Mouse (Mus musculus): ENCODE data around the gene Zg16. TPM values are rescaled to one million over a fixed set of nuclear protein-coding genes. Genes with fewer than 3 reads are reported as not detected.
A peak's percentile ranks its signal among the peaks of the same experiment; 100 is the strongest.

Gene Zg16
- polyA plus RNA-seq, 1 experiment from 2014 or later, result not detected

GRCm38 (mm10) chr7:127016486-127016938 is 70.6 kb downstream of the Zg16 start:
- H3K4me3 ChIP-seq (replicated peaks), result peak overlapping the region; percentile 80
- H3K4me1 ChIP-seq (replicated peaks), result peaks cover 70% of the 10 kb centered on the region
- peak overlapping the region; percentile 98 for H3K27ac ChIP-seq
- H3K9ac ChIP-seq (replicated peaks), result peak overlapping the region; percentile 93
- no peaks in the 10 kb centered on the region for H3K9me3 ChIP-seq
- WGBS, result 0% methylated on average over 22 of the region's 22 CpGs
- peak overlapping the region; percentile 89 for H3K4me2 ChIP-seq (replicated peaks)
- H3K27me3 ChIP-seq, result no peaks in the 10 kb centered on the region
- ATAC-seq, result peak; percentile 46
- H3K36me3 ChIP-seq, result peaks cover 35% of the 10 kb centered on the region

GRCm38 (mm10) chr7:127016481-127016485 is 70.8 kb downstream of the Zg16 start, which contains the start of gene Pagr1b:
Pagr1b (minus strand) TSS chr7:127016484.
- Histone ChIP-seq H3K9ac (replicated peaks) (peak within 1 kb of the TSS; percentile 93), H3K9me3 (no peaks in the 10 kb centered on the region), H3K27ac (peak within 1 kb of the TSS; percentile 98), H3K4me2 (replicated peaks) (peak within 1 kb of the TSS; percentile 89), H3K27me3 (no peaks in the 10 kb centered on the region), H3K36me3 (peaks cover 36% of the 10 kb centered on the region), H3K4me1 (replicated peaks) (peaks cover 67% of the 10 kb centered on the region), H3K4me3 (replicated peaks) (peak within 1 kb of the TSS; percentile 80)
- ATAC-seq, result no peak

- WGBS, result 3% methylated on average over 10 of the region's 10 CpGs
- H3K27ac ChIP-seq, result peak overlapping the region; percentile 98
- peaks cover 65% of the 10 kb centered on the region for H3K4me1 ChIP-seq (replicated peaks)
- peak overlapping the region; percentile 80 for H3K4me3 ChIP-seq (replicated peaks)
- H3K9ac ChIP-seq (replicated peaks), result peak overlapping the region; percentile 93
- H3K9me3 ChIP-seq, result no peaks in the 10 kb centered on the region
- peak overlapping the region; percentile 89 for H3K4me2 ChIP-seq (replicated peaks)
- peak; percentile 9 for ATAC-seq
- H3K36me3 ChIP-seq, result peaks cover 38% of the 10 kb centered on the region
- no peaks in the 10 kb centered on the region for H3K27me3 ChIP-seq
Measured at GRCm38 (mm10) chr7:127016081-127016480, 71.0 kb downstream of the Zg16 start.

GRCm38 (mm10) chr7:127014993-127015392 is 72.1 kb downstream of the Zg16 start:
- Histone ChIP-seq H3K4me1 (replicated peaks) (peaks cover 54% of the 10 kb centered on the region), H3K9ac (replicated peaks) (peak overlapping the region; percentile 4; the same call in 1 of the 2 replicates), H3K4me2 (replicated peaks) (peak overlapping the region; percentile 89), H3K4me3 (replicated peaks) (peak overlapping the region; percentile 80), H3K27me3 (no peaks in the 10 kb centered on the region), H3K9me3 (no peaks in the 10 kb centered on the region), H3K36me3 (peaks cover 38% of the 10 kb centered on the region), H3K27ac (no peak overlapping the region)
- 94% methylated on average over 12 of the region's 12 CpGs for WGBS
- ATAC-seq, result no peak

DNA sequence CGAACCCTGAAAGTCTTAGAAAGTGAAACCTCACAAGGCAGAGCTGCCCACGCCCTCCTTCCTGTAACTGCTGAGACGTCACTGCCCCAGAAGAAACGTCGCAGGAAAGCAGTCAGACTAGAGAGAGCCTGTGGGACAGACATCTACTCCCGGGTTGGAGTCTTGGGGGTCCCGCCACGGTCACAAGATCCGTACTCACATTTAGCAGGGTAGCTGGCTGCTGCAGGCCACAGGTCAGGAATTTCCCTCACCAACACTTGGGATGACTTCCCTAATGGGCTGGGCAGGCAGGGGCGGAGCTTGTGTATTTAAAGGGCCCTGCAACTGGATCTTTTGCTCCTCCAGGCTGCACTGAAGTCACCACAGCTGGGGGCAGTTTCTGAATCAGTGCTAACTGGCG is 72.8 kb downstream of the Zg16 start, which contains the start of gene Mvp:
TSS of gene Mvp (minus strand) at position 302 of the 400 bp plus-strand sequence.
- Histone ChIP-seq H3K9ac (replicated peaks) (peak within 1 kb of the TSS; percentile 42), H3K27ac (no peak within 1 kb of the TSS), H3K9me3 (no peaks in the 10 kb centered on the region), H3K4me2 (replicated peaks) (peak within 1 kb of the TSS; percentile 89), H3K36me3 (peaks cover 38% of the 10 kb centered on the region), H3K27me3 (no peaks in the 10 kb centered on the region), H3K4me1 (replicated peaks) (peaks cover 48% of the 10 kb centered on the region), H3K4me3 (replicated peaks) (peak within 1 kb of the TSS; percentile 80)
- ATAC-seq, result no peak
- WGBS, result 81% methylated on average over 11 of the region's 11 CpGs

GRCm38 (mm10) chr7:127013385-127013784 is 73.7 kb downstream of the Zg16 start:
- 98% methylated on average over 6 of the region's 6 CpGs for WGBS

GRCm38 (mm10) chr7:127012845-127013244 is 74.3 kb downstream of the Zg16 start:
- Histone ChIP-seq H3K27ac (no peak overlapping the region), H3K9ac (replicated peaks) (no peak overlapping the region), H3K36me3 (peaks cover 38% of the 10 kb centered on the region), H3K27me3 (no peaks in the 10 kb centered on the region), H3K9me3 (no peaks in the 10 kb centered on the region), H3K4me3 (replicated peaks) (no peak overlapping the region), H3K4me1 (replicated peaks) (peaks cover 33% of the 10 kb centered on the region), H3K4me2 (replicated peaks) (no peak overlapping the region)
- WGBS, result 95% methylated on average over 10 of the region's 10 CpGs
- ATAC-seq, result no peak

More at GRCm38 (mm10) chr7:127013385-127013784, 73.7 kb downstream of the Zg16 start:
- Histone ChIP-seq H3K4me2 (replicated peaks) (no peak overlapping the region), H3K27ac (no peak overlapping the region), H3K4me1 (replicated peaks) (peaks cover 38% of the 10 kb centered on the region), H3K27me3 (no peaks in the 10 kb centered on the region), H3K9ac (replicated peaks) (no peak overlapping the region), H3K4me3 (replicated peaks) (no peak overlapping the region), H3K36me3 (peaks cover 38% of the 10 kb centered on the region), H3K9me3 (no peaks in the 10 kb centered on the region)
- no peak for ATAC-seq

- H3K36me3 ChIP-seq, result peaks cover 38% of the 10 kb centered on the region
- H3K9me3 ChIP-seq, result no peaks in the 10 kb centered on the region
- no peaks in the 10 kb centered on the region for H3K27me3 ChIP-seq
- no peak overlapping the region for H3K4me3 ChIP-seq (replicated peaks)
- H3K27ac ChIP-seq, result no peak overlapping the region
- H3K9ac ChIP-seq (replicated peaks), result no peak overlapping the region
- no peak for ATAC-seq
- peaks cover 29% of the 10 kb centered on the region for H3K4me1 ChIP-seq (replicated peaks)
- 89% methylated on average over 6 of the region's 6 CpGs for WGBS
- H3K4me2 ChIP-seq (replicated peaks), result no peak overlapping the region
Measured at GRCm38 (mm10) chr7:127012374-127012773, 74.8 kb downstream of the Zg16 start.

DNA sequence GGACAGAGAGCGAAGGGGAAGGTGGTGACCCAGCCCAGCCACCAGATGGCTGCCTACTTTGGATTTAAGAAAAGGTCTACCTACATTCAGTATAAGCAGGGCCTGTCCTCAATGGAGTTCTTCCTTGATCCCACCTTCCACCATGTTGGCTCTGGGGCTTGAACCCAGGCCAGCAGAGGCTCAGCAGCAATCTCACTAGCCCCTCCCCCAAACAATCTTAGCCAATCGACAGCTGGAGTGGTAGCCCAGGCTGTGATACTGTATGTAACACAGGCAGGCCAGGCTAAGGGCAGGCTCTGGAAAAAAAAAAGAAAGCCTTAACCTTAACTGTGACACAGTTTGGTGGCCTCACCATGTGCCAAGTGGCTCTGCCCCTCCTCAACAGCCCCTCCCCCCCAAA is 75.4 kb downstream of the Zg16 start:
- peaks cover 29% of the 10 kb centered on the region for H3K4me1 ChIP-seq (replicated peaks)
- H3K9ac ChIP-seq (replicated peaks), result no peak overlapping the region
- H3K4me2 ChIP-seq (replicated peaks), result no peak overlapping the region
- H3K27me3 ChIP-seq, result no peaks in the 10 kb centered on the region
- H3K4me3 ChIP-seq (replicated peaks), result no peak overlapping the region
- peaks cover 38% of the 10 kb centered on the region for H3K36me3 ChIP-seq
- H3K9me3 ChIP-seq, result no peaks in the 10 kb centered on the region
- no peak for ATAC-seq
- no peak overlapping the region for H3K27ac ChIP-seq
- 63% methylated on average over 2 of the region's 2 CpGs for WGBS

GRCm38 (mm10) chr7:127011051-127011450 is 76.1 kb downstream of the Zg16 start:
- no peak overlapping the region for H3K27ac ChIP-seq
- no peak overlapping the region for H3K4me3 ChIP-seq (replicated peaks)
- peaks cover 27% of the 10 kb centered on the region for H3K4me1 ChIP-seq (replicated peaks)
- no peak overlapping the region for H3K4me2 ChIP-seq (replicated peaks)
- no peak for ATAC-seq
- no peaks in the 10 kb centered on the region for H3K9me3 ChIP-seq
- peaks cover 38% of the 10 kb centered on the region for H3K36me3 ChIP-seq
- H3K27me3 ChIP-seq, result no peaks in the 10 kb centered on the region
- no peak overlapping the region for H3K9ac ChIP-seq (replicated peaks)
- 98% methylated on average over 2 of the region's 2 CpGs for WGBS

- H3K27me3 ChIP-seq, result no peaks in the 10 kb centered on the region
- no peaks in the 10 kb centered on the region for H3K9me3 ChIP-seq
- no peak overlapping the region for H3K4me2 ChIP-seq (replicated peaks)
- no peak for ATAC-seq
- H3K4me1 ChIP-seq (replicated peaks), result peaks cover 11% of the 10 kb centered on the region
- H3K9ac ChIP-seq (replicated peaks), result no peak overlapping the region; the same call in 1 of the 2 replicates
- no peak overlapping the region for H3K4me3 ChIP-seq (replicated peaks)
- 0 out of 2 replicates have a peak overlapping the region, but pooled peaks have one; percentile 41 for H3K27ac ChIP-seq
- WGBS, result 86% methylated on average over 17 of the region's 17 CpGs
- peaks cover 26% of the 10 kb centered on the region for H3K36me3 ChIP-seq
Measured at GRCm38 (mm10) chr7:127009307-127010085, 77.6 kb downstream of the Zg16 start.

DNA sequence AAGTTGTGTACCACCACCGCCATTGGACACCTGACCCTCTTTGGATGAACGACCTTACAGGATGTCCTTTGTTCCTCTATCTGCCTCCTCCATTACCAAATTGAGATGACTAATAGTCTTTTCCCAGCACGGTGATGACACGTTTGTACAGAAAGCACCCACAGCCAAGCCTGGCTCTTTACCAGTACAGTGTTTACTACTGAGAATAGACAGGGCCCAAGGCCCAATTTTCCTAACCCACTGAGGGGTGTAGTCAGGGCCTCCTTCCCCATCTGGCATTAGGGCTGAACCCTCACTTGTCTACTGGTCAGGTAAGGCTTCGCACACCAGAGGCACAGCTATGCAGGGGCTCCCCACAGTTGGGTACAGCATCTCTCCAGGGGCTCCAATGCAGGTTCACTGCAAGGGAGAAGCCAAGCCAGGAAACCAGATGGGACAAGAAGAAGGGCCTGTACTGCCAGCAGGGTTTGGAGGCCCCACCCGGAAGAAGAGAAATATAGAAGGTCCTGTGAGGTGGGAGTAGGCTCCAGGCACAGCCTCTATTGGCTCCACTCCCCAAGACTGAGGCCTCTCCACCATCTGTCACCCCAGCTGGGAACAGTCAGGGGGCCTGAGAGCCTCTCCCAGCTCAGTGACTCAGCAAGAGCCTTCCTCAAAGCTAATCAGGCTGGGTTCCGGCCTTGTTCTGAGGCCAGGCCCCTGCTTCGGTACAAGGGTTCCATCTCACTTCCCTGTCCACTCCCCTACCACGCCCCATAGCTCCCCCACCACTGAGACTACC is 78.7 kb downstream of the Zg16 start:
- peaks cover 16% of the 10 kb centered on the region for H3K36me3 ChIP-seq
- no peak overlapping the region for H3K4me2 ChIP-seq (replicated peaks)
- H3K4me1 ChIP-seq (replicated peaks), result peaks cover 3% of the 10 kb centered on the region; the same call in 1 of the 2 replicates
- peak; percentile 56; the same call in 1 of the 2 replicates for ATAC-seq
- H3K27ac ChIP-seq, result peak overlapping the region; percentile 41
- WGBS, result 67% methylated on average over 9 of the region's 9 CpGs
- H3K9ac ChIP-seq (replicated peaks), result no peak overlapping the region; the same call in 1 of the 2 replicates
- no peak overlapping the region for H3K4me3 ChIP-seq (replicated peaks)
- no peaks in the 10 kb centered on the region for H3K27me3 ChIP-seq
- H3K9me3 ChIP-seq, result no peaks in the 10 kb centered on the region

Data from midbrain, embryonic 13.5 days (tissue).